Mouse (Mus musculus) A20 (cell line): Measurements from ENCODE around the gene Magt1.
A peak's percentile ranks its signal among the peaks of the same experiment; 100 is the strongest.
"Not testable (repeated sequence)": the region's sequence is repeated elsewhere in the genome, so short reads cannot be mapped to it uniquely, and the experiment has no call there.

Experiments
- DNase-seq: peaks from one replicate; pipeline ENCODE4 v3.0.0-alpha.2; 2011; ENCODE audit warnings: low read depth, low spot score

Magt1 gene

DNA sequence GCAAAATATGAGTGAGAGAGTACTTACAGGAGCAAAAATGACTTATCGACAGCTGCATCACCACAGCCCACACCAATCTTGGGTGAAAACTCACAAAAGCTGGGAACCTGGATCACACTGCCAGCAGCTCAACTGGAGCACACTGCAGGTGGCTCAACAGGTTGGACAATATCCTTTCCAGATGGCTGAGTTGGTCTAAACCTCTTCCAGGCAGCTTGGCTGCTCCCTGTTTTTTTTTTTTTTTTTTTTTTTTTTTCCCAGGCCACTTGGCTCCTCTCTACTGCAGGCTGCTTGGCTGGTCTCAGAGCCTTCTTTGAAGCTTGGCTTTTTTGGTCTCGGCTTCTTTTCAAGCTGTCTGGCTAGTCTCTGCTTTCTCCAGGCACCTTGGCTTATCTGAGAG, 57.7 kb downstream of the Magt1 start:
- no peak for DNase-seq

DNA sequence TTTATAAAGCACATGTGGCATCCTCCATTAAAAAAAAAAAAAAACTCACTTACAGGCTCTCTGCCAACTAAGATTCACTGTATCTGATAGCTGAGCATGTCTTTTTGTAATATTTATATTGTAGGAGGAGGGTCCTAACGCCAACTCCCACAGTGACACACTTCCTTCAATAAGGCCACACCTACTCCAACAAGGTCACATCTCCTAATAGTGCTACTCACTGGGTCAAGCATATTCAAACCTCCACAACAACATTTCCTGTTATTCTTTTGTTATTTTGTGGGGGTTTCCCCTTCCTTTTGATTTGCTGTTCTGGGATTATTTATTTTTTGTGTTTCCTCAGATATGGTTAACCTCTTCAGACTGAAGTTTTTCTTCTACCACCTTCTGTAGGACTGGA, 65.3 kb downstream of the Magt1 start:
- DNase-seq: no peak

GRCm38 (mm10) chrX:105939245-105939644, 72.5 kb downstream of the Magt1 start:
- no peak for DNase-seq

- peak; percentile 59 for DNase-seq
Measured at GRCm38 (mm10) chrX:105937736-105938135, 74.0 kb downstream of the Magt1 start.

DNA sequence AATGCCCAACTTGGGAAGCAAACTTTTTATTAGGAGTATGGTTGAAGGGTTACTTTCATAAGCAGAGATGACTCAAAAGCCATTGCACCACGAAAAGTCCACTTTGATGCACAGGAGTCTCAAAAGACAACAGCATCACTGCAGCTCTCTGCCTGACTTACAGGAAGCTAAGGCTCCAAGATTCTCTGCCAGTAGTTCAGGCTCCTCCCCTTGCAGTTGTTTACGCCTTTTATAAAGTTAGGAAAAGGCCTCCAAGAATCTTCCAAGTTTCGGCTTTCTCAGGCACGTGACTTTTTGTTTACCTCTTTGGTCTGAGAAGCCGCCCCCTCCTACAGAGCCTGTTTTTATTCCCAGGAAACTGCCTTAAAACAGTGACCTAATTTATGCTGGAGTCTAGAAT, 77.4 kb downstream of the Magt1 start:
- no peak for DNase-seq

GRCm38 (mm10) chrX:105929478-105930038, 82.1 kb downstream of the Magt1 start:
- no peak for DNase-seq

DNA sequence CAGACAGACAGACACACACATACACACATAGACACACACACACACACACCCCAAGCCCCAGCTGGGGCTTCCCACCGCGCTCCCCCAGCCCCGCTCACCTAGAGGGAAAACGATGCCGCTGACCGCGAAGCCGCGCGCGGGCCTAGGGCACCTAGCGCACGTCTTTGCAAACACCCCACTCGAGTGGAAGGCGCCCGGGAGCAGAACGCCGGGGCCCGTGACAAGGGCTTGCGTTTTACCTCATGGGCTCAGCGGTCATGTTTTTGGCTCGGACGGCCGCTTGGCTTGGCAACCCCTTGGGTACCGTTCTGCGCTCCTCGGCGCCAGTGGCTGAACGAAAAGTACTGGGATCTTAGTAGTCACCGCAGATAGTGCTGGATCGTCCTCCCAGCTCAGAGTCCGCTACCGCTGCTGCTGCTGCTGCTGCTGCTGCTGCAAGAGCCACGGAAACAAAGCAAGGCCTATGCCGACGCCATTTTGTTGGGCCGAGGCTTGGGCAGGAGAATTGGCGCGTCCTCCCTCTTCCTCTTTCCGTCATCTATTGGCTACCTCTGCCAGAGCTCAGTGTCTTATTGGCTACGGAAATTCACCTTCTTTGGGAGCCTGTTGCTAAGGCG, 82.7 kb downstream of the Magt1 start, which contains the start of gene Atrx:
Gene Atrx, minus strand, starts transcription at position 543 of the 617 bp plus-strand sequence.
- peak; percentile 85 for DNase-seq

GRCm38 (mm10) chrX:105927941-105928860, 83.5 kb downstream of the Magt1 start:
- peak; percentile 63 for DNase-seq

DNA sequence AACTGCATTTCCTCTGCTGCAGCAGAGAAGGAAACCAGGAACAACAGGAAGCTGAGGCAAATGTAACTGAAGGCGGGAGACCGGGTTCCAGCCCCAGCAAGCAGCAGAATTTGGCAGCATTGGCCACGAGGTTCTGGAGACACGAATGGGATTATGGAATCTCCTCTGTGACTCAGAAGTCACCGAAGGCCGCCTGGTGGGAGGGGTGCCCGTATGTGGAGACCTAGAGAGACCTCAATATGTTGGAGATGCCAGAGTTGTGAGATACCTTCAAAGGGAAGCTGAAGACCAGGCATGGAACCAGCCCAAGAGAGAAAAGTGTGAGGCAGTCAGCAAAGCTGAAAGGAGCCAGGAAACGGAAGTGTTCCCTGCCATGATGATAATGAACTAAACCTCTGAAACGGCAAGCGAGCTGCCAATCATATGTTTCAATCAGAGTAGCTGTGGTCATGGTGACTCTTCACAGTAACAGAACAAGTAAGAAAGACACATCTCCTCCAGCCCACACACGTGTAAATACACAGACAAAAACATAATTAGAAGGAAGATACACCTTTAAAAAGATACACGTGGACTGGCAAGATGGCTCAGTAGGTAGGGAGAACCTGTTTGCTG, 85.5 kb downstream of the Magt1 start:
- no peak for DNase-seq

DNA sequence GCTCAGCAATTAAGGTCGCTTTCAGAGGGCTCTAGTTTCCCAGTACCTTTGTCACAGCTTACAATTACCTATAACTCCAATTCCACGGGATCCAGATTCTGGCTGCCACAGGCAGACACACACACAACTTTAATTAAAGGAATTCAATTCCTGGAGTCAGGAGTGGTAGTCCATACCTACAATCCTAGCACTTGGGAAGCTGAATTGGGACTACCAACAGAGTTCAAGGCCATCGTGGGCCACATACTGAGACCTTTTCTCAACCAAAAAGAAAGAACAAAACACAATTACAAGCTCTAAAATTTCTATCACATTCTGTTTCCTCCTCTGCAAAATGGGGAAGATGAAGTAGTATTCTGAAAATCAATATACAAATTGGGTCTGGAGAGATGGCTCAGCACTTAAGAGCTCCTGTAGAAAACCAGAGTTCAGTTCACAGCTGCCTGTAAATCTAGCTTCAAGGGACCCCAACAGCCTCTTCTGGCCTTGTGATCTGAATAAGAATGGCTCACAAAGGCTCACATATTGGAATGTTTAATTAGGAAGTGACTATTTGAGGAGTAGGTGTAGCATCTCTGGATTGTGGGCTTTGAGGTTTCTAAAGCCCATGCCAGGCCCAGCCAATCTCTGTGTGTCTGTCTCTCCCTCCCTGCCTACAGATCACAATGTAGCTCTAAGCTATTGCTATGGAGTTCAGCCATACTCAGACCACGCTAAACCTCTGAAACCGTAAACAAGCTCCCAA, 87.2 kb downstream of the Magt1 start:
- no peak for DNase-seq

DNA sequence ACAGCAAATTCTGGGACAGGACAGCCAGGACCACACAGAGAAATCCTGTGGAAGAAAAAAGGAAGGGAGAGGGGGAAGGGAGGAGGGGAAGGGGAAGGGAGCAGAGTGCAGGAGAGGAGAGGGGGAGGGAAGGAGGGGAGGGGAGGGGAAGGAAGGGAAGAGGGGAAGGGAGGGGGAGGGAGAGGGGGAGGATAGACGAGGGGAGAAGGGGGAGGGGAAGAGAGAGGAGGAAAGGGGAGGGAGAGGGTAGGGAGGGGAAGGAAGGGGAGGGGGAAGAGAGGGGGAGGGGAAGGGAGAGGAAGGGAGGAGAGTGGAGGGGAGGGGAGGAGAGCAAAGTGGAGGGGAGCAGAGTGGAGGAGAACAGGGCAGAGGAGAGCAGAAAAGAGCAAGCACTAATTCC, 87.8 kb downstream of the Magt1 start:
- DNase-seq: no peak

DNA sequence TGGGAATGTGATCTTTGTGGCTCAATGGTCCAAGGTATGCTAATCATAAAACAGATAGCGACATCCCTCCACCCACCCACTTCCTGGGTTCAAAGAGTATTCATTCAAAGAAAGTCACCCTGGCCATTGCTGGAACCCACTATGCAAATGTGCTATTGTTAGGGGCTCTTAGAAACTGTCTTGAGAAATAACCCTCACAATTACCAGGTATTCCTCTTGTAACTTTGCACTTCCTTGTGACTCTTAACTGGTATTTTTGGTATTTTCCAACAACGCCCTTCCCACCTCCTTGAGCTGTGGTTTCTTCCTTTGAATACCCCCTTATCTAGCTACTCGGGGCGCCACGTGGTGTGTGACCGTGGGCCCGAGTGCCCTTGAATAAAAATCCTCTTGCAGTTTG, 88.7 kb downstream of the Magt1 start:
- not testable (repeated sequence) for DNase-seq

GRCm38 (mm10) chrX:105921421-105921820, 90.3 kb downstream of the Magt1 start:
- DNase-seq: peak; percentile 51
